Mouse (Mus musculus): ENCODE measurements around the gene Cfap61. TPM values are rescaled to one million over a fixed set of nuclear protein-coding genes. Genes with fewer than 3 reads are reported as not detected.

Gene Cfap61
- polyA plus RNA-seq, 1 experiment from 2014 or later: 2.9 TPM

DNA sequence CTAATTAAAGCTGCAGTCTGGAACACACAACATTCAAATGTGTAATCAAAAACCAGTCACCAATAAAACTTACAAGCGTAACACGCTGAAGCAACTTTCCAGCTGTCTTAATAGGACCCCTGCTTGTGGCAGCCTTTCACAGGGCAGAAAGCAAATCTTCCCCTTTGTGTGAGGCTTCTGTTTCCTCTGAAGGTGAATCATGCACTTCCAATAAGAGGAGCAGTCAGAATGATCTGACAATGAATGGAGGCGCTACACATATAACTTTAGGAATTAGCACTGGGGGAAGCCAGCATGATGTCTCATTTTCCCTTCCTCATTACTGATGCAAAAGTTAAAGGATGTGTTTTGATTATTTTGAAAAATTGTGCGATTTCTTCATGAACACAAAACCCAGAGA, 326.6 kb downstream of the Cfap61 start:
- WGBS: 44% methylated on average over 4 of the region's 4 CpGs

DNA sequence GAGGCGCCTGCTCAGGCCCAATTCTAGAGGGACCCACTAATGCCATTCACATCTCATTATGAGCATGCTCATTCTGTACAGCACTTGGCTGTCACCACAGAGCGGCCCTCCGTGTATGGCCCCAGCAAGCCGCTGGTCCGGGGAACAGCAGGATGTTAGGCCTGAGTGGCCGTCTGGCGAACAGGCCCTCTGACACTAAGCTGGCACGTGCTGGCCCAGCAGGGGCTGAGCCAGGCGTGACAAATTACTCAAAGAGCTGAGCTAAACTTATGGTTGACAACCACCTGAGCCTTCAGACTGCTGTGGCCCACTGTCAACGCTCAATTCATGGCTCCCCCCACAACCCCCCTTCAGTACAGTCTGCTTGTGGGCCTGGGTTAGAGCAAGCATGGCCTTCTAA, 327.6 kb downstream of the Cfap61 start:
- peak; percentile 87 for ATAC-seq (ENCODE audit: low FRiP score, low read depth)
- 14% methylated on average over 10 of the region's 10 CpGs for WGBS
- H3K36me3 ChIP-seq: no peaks in the 10 kb centered on the region
- no peaks in the 10 kb centered on the region for H3K9me3 ChIP-seq
- H3K27me3 ChIP-seq: peaks cover 5% of the 10 kb centered on the region; the same call in 1 of the 2 replicates
- peak overlapping the region; percentile 30 for H3K27ac ChIP-seq (replicated peaks)
- no peak overlapping the region for H3K4me3 ChIP-seq
- H3K4me2 ChIP-seq: no peak overlapping the region
- peaks cover 42% of the 10 kb centered on the region for H3K4me1 ChIP-seq (replicated peaks)
- H3K9ac ChIP-seq: no peak overlapping the region

More for the DNA sequence above, 326.6 kb downstream of the Cfap61 start:
- no peak for ATAC-seq (ENCODE audit: low FRiP score, low read depth)
- Histone ChIP-seq H3K9ac (no peak overlapping the region), H3K27ac (replicated peaks) (no peak overlapping the region), H3K27me3 (peaks cover 5% of the 10 kb centered on the region; the same call in 1 of the 2 replicates), H3K4me3 (no peak overlapping the region), H3K9me3 (no peaks in the 10 kb centered on the region), H3K4me2 (no peak overlapping the region), H3K36me3 (no peaks in the 10 kb centered on the region), H3K4me1 (replicated peaks) (peaks cover 45% of the 10 kb centered on the region)

DNA sequence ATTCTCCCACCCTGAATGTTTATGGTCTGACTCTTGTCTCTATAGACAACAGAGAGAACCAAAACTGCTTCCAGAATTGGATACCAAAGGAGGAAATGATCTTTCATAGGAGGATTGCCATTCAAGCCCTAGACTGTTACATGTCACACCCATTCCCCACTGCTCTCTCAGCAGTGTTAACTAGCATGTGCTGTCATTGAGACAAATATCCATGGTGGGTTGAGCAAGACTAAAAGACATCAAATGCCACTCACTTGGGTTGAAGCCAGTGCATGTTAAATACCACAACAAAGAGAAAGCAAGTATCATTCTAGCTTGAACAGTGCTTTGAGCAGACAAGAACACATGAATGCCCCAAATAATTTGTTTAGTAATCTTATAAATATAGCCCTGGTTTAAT, 328.4 kb downstream of the Cfap61 start:
- Histone ChIP-seq H3K36me3 (no peaks in the 10 kb centered on the region), H3K9me3 (no peaks in the 10 kb centered on the region), H3K27ac (replicated peaks) (no peak overlapping the region), H3K4me3 (no peak overlapping the region), H3K27me3 (peaks cover 5% of the 10 kb centered on the region; the same call in 1 of the 2 replicates), H3K4me2 (no peak overlapping the region), H3K9ac (no peak overlapping the region), H3K4me1 (replicated peaks) (peaks cover 34% of the 10 kb centered on the region)
- no peak for ATAC-seq (ENCODE audit: low FRiP score, low read depth)

Other genes with a start within 250 kb of the Cfap61 start
- gene Naa20, start 32.7 kb upstream of the Cfap61 start, polyA plus RNA-seq (2015; fragmentation: Nextera tagmentation; extraction: Ambion mirVana): 126 TPM in 2 replicates
- gene Crnkl1, start 230 bp downstream of the Cfap61 start, polyA plus RNA-seq (2015; fragmentation: Nextera tagmentation; extraction: Ambion mirVana): 21.4 and 25.0 TPM in 2 replicates

Data from hindbrain, embryonic 15.5 days (tissue).